Mouse (Mus musculus): Measurements from ENCODE around the gene Atxn7l3b.
"Not testable (repeated sequence)": the region's sequence is repeated elsewhere in the genome, so short reads cannot be mapped to it uniquely, and the experiment has no call there.

Gene Atxn7l3b

GRCm38 (mm10) chr10:112928452-112929221, at the start of gene Atxn7l3b:
Gene Atxn7l3b (minus strand): TSS chr10:112929001.
- DNase-seq: peak; percentile 95 to 98

DNA sequence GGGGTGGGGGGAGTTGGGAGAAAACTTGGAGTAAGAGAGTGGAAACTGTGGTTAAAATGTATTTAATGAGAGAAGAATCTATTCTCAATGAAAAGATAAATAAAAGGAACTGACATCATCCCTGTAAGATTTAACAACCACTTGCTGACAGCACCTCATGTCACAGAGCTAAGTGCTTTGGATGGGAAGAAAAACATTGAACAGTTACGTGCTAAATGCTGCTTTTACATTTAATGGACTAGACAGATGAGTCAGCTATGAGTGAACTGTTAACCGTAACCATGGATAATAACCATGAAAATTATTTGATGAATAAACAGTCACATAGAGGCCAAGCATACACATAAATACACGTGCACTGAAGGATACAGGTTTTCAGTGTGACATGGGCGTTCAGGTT, 48.8 kb upstream of the Atxn7l3b start:
- no peak for DNase-seq

- no peak for DNase-seq
Measured at GRCm38 (mm10) chr10:112973286-112974026, 44.7 kb upstream of the Atxn7l3b start.

GRCm38 (mm10) chr10:112970002-112970589, 41.3 kb upstream of the Atxn7l3b start:
- no peak for DNase-seq

DNA sequence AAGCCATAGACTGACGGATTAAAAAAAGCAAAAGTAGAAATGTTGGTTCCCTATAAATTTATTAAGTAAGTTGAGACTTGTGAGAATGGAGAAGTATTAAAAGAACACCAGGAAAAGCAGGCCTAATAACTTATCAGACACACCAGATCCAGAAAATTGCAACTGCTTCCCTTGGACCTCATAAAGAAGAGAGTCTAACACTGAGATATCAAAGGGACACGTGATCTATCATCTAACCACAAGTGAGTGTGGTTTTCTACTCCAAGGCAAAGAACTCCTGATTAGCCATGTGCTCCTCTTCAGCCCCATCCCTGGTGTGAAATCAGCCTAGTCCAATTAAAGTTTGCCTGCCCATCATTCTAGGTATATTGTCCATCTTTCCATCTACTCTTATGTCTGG, 38.8 kb upstream of the Atxn7l3b start:
- no peak for DNase-seq

DNA sequence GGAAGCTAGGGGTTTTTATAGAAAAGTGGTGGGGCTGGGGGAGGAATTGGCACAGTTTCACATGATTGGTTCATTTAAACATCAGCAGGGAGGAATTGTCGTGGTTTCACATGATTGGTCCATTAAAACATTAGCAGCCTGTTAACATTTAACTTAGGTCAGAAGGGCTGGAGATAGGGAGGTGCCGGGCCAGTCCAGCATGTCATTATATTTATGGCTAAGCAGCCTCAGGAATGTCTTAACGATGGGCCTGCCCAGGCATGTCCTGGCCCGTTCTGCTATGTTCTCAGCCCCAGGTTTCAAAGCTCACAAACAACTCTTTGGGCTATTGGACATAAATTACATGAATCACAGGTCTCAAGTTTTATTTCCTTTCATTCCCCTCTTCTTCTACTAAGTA, 33.4 kb upstream of the Atxn7l3b start:
- DNase-seq: not testable (repeated sequence)

GRCm38 (mm10) chr10:112954140-112954539, 25.3 kb upstream of the Atxn7l3b start:
- no peak for DNase-seq

- no peak for DNase-seq
Measured at GRCm38 (mm10) chr10:112948453-112948852, 19.7 kb upstream of the Atxn7l3b start.

DNA sequence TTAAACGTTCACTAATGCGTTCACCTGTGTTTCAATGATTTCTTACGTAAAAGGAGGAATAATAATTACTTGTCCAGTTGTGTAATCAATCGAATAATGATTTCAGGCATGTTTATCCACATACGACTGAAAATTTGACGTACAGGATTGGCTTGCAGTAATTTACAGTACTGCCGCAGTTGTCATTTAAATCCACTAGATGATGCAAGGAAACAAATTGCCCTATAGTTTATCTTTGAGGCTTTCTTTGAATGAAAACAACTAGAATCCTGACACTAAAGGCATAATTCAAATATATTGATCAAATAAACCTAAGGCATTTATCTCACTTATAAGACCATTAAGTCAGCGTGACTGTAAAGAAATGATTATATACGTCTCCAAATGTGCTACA, 418 bp upstream of the Atxn7l3b start:
- peak in 1 of 2 experiments; percentile 13 for DNase-seq

GRCm38 (mm10) chr10:112926961-112927360, 1.8 kb downstream of the Atxn7l3b start:
- DNase-seq: no peak

DNA sequence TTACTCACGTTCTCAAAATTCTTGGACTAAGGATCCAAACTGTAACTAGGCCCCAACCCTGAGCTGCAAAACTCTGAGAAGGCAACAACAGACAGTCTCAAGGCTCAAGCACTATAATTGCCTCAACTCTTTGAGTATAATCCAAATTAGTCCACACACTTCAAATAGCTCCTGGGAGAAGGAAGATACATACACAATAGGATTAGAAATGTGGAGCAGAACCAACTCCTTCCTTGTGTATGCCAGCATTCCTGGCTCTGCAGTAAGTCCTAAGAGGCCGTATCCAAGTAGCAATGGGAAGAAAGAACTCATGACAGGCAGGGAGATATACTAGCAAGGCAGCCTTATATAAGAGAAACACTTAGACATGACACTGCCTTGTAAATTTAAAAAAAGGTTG, 2.5 kb downstream of the Atxn7l3b start:
- no peak for DNase-seq

DNA sequence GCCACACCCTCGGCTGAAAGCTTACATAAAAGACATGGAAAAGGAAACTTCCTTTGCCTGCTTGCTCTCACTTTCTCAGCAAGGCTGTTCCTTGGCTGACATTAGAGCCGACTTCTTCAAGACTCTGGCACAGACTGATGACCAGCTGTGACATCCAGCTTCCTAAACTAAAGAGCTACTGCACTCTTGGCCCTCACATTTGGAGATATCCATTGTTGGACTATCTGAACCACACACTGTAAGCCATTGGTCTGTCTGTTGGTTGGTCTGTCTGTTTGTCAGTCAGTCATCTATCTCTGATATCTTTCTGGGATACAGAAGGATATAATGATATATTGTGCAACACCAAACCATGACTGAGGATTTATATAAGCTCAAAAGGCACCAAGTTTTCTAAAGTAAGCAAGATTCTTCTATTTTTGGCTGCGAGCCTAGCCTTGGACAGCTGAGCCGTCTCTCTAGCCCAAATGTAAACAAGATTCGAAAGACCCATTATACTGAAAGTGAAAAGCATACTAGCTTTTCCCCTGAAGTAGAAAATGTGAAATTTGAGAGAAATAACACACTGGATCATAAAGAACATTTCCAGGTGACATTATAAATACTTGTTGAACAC, 12.1 kb downstream of the Atxn7l3b start:
- no peak for DNase-seq

DNA sequence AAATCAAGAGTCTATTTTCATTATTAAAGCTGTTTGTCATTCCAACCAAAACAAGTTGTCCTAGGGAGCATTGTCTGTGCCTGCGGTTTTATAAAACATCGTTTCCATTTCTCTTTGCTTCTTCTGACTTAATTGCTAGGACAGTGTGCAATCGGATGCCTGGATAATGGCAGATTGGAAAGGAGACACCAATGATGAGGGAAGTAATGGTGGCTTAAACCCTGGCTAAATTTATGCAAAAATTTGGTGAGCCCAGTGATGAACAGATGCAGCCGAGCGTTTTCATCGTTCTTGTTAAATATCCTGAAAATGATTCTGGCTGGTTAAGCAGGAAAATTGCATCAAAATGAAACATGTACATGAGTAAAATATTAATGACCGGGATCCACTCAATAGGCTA, 28.6 kb downstream of the Atxn7l3b start:
- DNase-seq: no peak

DNA sequence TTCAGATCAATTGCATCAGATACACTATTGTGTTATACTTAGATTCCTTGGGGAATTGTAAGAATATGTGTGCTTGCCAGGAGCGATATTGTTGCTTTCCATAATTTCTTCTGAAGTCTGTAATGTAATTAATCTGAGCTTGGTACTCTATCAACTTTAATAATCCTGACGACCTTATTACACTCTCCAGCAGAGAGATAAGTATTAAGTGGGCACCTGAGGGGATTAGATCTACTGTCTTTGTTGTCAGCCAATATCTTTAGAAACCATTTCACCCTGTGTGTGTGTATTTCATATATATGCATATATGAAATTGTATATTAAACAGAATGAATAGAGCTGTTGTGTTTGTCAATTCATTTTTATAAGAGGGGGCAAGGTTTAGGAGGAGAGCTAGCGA, 29.0 kb downstream of the Atxn7l3b start:
- no peak for DNase-seq

- no peak for DNase-seq
Measured at GRCm38 (mm10) chr10:112896636-112897035, 32.2 kb downstream of the Atxn7l3b start.

DNA sequence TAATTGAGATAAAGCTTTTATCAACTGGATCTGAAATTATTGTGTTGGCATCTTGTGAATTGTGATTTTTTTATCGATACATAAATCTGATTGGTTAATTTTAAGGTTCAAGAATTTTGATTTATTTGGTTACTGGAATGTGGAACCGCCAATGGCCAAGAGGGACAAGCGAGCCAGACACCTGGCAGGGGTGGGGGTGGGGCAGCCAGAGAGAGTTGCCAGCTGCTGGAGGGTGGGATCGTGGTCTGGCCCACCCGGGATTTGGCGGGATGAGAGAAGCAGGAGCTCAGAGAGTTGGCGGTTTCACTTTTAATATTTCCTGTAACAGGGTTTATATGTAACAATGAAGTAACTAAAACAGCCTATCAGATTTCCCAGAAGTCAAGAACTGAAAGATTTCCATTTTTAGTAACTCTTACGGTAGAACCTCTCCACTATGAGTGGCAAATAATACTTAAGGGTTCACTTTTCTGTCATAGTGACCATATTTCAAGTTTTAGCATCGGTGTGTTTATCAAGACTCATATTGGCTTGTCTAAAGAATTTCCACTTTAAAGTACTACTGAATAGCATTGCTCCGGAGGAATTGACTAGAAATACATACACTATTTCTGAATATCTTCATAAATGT, 35.1 kb downstream of the Atxn7l3b start:
- no peak for DNase-seq

- DNase-seq: no peak
Measured at GRCm38 (mm10) chr10:112884064-112884463, 44.7 kb downstream of the Atxn7l3b start.

DNA sequence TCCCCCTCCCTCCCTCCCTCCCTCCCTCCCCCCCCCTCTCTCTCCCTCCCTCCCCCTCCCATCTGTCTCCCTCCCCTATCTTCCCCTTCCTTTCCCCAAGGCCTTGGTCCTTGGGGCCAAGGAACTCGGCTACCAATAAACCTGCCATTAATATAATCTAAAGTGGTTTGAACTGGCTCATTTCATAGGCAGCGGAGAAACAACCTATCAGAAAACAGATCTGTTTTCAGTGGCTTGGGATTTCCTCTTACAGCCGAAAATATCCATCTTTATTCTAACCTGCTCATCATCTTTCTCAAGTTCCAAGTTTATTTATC, 45.2 kb downstream of the Atxn7l3b start:
- no peak for DNase-seq

GRCm38 (mm10) chr10:112882789-112883687, 45.8 kb downstream of the Atxn7l3b start:
- DNase-seq: no peak

- no peak for DNase-seq
Measured at GRCm38 (mm10) chr10:112882149-112882548, 46.7 kb downstream of the Atxn7l3b start.

DNA sequence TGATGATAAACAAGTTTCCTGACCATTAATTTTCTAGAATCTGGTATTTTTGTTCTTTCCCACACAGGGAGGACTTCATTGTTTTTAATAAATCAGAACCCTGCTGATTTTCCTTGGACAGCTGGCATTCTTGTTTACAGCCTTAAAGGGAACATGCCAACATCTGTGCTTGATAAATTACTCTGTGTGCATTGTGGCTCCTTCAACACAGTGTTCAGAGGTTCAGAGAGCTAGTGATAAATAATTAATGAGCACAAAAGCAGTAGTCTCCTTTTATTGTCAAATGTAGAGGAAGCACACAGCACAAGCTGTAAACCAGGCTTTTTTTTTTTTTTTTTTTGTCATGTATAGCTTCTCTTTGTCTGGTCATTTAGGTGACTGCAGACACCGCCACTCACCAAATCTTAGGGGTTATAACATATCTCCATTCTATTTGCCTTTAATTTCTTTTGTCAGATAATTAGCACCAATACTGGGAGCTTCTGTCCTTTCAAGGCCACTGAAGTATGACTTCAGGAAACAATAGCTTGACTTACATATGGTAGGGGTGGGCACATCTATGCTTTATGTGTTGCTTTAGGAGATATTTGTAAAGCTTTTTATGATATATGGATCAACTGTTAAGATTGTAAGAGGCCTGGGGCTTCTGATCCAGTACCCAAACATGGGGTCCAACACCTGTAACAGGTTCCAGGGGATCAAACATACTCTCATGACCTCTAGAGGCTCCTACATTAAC, 52.0 kb downstream of the Atxn7l3b start:
- no peak for DNase-seq
